Mouse (Mus musculus) urinary bladder, postnatal 36 days (tissue): ENCODE data around the gene Slc25a21.

Experiments
- DNase-seq, 2 experiments: peaks; one replicate each; pipeline ENCODE4 v3.0.0; 2022; ENCODE audit warnings: low spot score in 2 of 2, mixed read lengths in 1 of 2

The Slc25a21 gene

GRCm38 (mm10) chr12:57016845-57017244, 180.4 kb downstream of the Slc25a21 start:
- no peak for DNase-seq

- no peak for DNase-seq
These were observed 180.9 kb downstream of the Slc25a21 start for GRCm38 (mm10) chr12:57016324-57016723.

GRCm38 (mm10) chr12:57009010-57009409, 188.3 kb downstream of the Slc25a21 start:
- DNase-seq: no peak

DNA sequence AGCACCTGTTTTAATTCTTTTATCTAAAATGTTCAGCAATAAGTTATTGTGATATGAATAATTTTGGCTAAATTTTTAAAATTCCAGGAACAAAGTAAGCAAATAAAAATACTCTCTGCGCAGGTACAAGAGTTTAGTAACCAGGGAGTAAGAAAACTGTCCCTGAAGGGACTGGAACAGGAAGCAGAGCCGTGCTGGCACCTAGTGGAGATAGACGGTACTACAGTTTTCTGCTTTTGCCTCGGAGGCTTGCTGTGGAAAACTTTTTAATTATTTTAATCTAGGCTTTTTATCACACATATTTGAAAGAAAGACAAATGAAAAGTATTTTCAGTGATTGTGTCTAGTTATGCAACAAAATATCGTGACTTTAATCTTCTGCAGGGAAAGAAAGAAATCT, 211.2 kb downstream of the Slc25a21 start:
- peak; percentile 40 to 47 for DNase-seq

DNA sequence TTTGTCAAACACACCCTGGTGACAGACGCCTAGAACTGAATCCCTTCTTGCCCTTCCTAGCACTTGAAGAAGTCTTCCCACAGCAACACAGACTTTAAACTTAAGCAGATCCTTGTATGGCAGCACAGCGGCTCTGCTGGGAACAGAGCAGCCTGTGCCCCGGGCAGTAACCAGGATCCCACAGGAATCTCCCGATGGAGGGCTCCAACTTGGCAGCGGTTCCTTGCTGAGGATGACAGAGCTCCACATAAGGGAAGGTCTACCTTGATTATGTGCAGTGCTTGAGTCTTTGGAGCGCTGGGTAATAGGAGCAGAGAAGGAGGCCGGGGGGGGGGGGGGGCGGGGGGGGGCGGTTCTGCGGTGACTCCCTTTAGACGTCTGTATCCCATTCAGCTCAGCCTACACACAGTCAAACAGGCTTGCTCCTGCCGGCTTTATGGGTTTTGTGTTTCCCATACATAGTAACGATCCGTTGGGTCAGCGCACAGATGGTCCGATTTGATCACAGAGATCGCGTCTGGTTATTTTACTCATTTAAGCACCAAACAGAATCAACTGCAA, 215.1 kb downstream of the Slc25a21 start:
- no peak for DNase-seq

GRCm38 (mm10) chr12:56975256-56975655, 222.0 kb downstream of the Slc25a21 start:
- DNase-seq: no peak

DNA sequence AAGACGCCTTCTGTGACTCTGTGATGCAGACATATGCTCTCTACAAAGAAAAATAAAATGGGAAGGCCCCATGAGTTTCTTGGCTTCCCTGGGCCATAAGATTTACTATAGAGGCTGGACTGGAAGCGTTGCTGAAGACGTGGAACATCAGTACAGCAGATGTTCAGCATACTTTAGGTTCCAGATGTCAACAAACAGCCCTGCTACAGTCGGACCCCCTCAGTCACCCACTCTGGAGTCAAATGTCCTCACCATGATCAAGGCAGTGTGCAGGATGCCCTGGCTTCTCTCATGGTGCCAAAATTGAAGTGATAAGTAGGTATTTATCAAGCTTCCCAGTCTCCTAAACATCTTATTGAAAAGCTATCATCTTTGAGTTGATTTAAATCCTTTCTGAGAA, 234.0 kb downstream of the Slc25a21 start:
- DNase-seq: no peak

DNA sequence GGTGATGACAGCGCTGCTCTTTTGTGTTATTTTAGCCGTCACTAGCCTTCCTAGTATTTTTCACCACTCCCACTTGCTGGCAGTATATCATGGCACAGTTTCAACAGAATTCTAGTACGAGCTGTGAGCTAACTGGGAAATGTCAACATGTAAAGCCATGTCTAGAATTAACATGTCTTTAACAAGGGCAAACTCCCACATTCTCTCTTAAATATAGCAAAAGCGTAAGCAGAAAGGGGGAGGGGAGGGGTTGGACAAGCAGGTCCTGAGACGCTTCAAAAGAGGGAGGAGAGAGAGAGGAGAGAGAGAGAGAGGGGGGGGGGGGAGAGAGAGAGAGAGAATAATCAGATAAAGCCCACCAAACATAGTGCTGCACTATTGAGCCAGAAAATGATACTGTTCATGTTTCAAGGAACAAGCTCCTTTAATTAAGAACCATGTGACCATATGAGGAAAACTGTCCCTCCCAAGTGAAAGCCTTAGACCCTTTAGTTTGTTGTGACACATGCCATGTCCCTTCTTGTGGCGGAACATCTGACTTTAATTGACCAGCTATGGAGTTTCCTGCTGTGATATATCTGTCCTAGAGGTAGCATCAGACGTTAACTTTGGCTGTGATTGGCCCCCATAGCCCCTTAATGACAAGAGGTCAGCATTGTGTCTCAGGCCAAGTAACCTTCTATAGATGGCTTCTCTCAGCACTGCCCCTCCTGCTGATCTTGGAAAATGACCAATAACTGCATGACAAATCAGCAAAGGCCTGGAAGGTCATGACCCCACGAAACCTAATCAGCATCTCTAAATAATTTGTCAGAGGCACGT, 237.8 kb downstream of the Slc25a21 start:
- DNase-seq: no peak

DNA sequence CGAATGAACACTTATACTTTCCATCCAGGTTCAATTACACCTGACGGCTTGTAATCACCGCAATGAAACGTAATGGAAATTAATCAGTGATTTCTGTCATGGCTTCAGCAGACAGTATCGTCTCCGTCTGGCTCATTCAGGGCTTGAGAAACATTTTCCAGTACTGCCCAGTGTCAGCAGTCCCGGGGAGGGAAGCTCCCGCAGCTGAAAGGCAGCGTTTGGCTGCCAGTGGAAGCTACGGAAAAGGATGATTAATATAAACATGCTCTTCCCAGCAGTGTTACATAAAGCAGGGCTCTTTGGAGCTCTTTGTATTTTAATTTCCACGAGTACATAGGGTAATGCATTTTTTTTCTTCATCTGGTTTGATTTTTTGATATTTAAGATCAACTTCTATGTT, 239.0 kb downstream of the Slc25a21 start:
- DNase-seq: no peak

DNA sequence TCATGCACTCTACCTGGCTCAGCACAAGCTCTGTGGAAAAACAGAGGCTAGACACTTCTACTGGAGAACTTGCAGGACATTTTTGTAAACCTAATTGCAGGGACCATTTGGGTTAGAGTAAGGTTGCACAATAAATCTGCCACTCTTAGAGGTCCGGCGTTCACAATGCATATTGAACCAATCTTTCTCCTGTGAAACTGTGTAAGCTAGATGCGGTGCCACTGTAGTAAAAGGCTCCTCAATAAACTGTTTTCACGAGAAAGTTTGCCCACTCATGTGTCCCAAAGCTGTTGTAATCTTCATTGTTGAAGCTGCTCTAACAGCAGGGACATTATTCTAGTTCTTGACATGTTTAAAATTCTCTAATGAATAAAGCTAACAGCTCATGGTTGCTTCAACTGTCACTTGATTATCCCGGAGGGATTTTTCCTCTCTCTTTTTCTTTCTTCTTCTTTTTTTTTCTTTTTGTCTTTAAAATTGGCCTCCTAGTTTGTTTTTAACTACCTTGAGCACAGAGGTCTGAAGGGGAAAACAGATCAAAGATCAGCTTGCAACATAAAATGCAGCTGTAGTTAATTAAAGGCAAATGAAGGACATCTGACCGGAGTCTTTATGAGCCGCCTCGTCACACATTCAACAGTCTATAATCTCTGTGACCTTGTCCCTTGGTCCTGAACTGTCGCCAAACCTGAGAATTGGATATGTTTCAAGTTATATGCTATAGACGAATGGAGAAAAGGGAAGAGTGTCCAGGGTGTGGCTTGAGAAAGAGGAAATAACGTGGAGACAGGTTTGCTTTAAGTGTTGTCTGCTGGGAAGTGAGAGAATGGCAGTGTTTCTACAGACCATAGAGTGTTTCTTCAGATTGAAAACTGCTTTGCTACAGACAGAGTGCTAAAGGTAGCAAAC, 245.3 kb downstream of the Slc25a21 start:
- no peak for DNase-seq

DNA sequence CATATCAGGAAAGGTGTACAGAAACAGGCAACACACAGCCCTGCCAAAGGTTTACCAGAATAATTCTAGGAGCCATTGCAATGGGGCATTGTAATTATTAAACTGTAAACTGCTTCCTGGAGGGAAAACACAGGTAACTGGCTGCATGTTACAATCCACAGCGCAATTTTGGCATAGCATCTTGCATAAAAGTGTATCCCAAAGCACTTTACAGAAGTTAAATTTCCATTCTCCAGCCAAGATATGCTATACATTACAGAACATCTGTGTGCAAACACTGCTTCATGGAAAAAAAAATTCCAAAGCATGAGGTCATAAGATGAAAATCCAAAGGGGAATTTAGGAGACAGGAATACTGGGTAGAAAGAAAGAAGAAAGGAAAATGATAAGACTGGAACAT, 253.0 kb downstream of the Slc25a21 start:
- DNase-seq: no peak

GRCm38 (mm10) chr12:56940861-56941260, 256.4 kb downstream of the Slc25a21 start:
- DNase-seq: no peak

DNA sequence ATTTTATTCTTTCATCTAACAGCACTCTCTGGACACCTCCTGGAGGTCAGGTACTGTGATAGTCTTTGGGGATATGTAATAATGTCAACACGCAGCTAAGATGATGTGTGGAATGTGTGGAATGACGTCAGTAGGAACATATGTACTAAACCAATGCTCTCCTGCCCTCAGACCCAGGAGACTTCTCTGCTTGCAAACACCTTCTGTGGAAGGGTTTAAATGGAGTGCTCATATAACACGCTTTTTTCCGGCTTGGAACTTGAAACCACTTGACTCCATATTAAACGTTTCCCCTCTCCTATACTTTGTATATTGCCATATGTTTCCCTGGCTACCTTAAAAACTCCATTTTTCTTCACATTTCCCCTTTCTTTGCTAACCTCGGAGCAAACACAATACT, 279.1 kb downstream of the Slc25a21 start:
- DNase-seq: no peak

GRCm38 (mm10) chr12:56906476-56906875, 290.8 kb downstream of the Slc25a21 start:
- no peak for DNase-seq

DNA sequence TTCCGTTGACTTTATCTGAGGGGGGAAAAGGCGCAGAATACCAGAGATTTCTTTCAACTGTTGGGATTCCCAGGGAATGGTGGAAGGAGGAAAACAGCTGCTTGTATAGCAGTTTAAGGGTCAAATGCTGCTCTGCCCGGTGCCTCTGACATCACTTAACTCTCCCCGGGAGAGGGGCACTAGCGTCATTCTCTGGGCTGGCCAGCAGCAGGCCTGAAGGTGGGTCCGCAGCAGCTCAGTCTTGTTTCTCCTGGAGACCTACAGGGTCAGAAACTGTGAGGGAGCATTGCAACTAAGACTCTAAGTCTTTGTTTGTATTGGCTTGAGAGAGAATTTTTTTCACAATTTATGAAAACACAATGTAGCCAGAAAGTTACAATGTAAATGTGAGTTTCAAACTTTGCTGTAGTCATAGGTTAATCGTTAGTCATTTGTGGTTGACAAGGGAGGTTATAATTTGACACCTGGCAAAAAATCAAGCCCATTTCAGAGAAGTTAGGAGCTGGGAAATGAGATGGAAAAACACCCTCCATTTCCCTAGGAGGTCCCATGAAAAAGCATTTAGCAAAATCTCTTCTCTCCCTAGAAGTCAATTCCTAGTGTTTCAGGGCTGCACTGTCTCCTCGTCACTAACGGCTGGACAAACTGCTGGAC, 291.5 kb downstream of the Slc25a21 start:
- no peak for DNase-seq

- no peak for DNase-seq
These were observed 292.1 kb downstream of the Slc25a21 start for GRCm38 (mm10) chr12:56905222-56905621.

DNA sequence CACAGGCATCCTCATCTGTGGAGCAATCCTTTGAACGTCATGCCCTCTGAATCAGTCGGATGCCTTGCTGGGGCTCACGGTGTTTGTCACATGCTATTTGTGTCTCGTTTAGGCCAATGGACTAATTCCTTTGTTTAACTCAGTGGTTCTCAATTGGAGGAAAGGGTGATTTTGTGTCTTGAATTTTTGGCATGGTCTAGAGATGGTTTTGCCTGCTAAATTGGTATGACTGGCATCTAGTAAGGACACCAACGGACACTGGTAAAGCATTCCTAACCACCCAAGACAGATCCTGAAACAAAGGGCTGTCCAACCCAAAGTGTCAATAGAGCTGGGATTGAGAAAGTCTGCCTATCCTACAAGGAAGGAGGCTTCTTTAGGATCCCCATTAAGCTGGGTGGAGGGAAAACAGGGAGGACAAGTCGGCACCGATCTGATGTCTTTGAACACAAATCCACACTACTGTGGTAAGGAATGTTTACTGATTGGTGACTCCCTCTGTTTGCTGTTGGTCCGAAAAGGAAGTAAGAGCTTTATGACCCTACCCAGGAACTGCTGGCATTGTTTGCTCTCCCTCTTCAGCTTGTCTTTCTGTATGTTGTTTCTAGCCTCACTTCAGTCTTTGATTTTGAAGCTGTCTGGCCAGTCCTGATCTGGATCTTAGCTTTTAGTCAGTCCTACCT, 294.4 kb downstream of the Slc25a21 start:
- peak; percentile 3 to 21 for DNase-seq

GRCm38 (mm10) chr12:56897976-56898375, 299.3 kb downstream of the Slc25a21 start:
- no peak for DNase-seq

DNA sequence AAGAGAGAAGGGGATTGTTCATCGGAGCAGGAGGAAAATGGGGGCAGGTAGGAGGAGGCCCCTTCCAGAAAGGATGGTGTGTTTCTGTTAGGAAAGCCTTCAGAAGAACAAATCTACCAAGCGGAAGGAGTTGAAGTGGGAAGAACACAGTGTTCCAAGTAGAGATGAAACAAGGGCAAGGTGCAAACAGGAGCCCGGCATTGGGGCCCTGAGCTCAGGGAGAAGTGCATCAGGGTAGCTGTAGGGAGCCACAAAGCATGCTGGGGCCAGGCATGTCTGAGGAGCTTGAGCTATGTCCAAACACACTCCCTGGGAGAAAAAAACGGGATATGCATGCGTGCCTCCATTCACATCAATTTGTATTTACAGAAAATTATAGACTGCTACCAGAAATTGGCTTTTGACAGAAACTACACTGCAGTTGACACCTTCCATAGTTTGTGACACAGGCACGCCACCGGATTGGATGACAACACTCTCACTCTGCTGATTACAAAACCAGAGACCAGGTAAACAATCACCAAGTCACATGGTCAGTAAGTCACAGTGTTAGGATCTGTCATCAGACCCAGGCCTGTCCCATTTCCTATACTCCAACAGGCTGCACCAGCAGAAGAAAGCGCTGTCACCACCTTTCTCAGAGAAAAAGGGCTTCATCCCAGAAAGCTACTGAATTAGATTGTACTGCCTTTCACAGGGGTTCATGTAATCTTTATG, 299.9 kb downstream of the Slc25a21 start:
- no peak for DNase-seq

- no peak for DNase-seq
These were observed 302.3 kb downstream of the Slc25a21 start for GRCm38 (mm10) chr12:56894963-56895362.
